Mouse (Mus musculus) embryo, embryonic 11.5 days (tissue): Measurements from ENCODE around the gene Calhm1.
A peak's percentile ranks its signal among the peaks of the same experiment; 100 is the strongest.

Experiments used
- DNase-seq: peaks from one replicate; pipeline ENCODE4 v3.0.0-alpha.2; 2012; ENCODE audit warnings: low read depth, low spot score

Gene Calhm1

GRCm38 (mm10) chr19:47144154-47144553 lies at the start of gene Calhm1:
Calhm1 (minus strand) TSS chr19:47144254.
- no peak for DNase-seq

GRCm38 (mm10) chr19:47192158-47192557 lies 48.1 kb upstream of the Calhm1 start:
- DNase-seq = no peak

- DNase-seq = no peak
These were observed 44.6 kb upstream of the Calhm1 start for GRCm38 (mm10) chr19:47188515-47189128.

- no peak for DNase-seq
These were observed 42.6 kb upstream of the Calhm1 start for GRCm38 (mm10) chr19:47186514-47187275.

- no peak for DNase-seq
These were observed 40.7 kb upstream of the Calhm1 start for GRCm38 (mm10) chr19:47184736-47185135.

GRCm38 (mm10) chr19:47184221-47184620 lies 40.2 kb upstream of the Calhm1 start:
- no peak for DNase-seq

- no peak for DNase-seq
These were observed 36.0 kb upstream of the Calhm1 start for GRCm38 (mm10) chr19:47180011-47180410.

GRCm38 (mm10) chr19:47179272-47179809 lies 35.3 kb upstream of the Calhm1 start:
- DNase-seq = no peak

GRCm38 (mm10) chr19:47178431-47179271 lies 34.6 kb upstream of the Calhm1 start, which contains the start of gene Neurl1a:
Neurl1a (plus strand) TSS chr19:47178820.
- peak; percentile 51 for DNase-seq

- no peak for DNase-seq
These were observed 33.9 kb upstream of the Calhm1 start for GRCm38 (mm10) chr19:47178001-47178400.

GRCm38 (mm10) chr19:47176916-47177505 lies 33.0 kb upstream of the Calhm1 start:
- DNase-seq = no peak

- no peak for DNase-seq
These were observed 31.4 kb upstream of the Calhm1 start for GRCm38 (mm10) chr19:47175472-47175871.

- DNase-seq = no peak
These were observed 30.5 kb upstream of the Calhm1 start for GRCm38 (mm10) chr19:47174515-47174914.

GRCm38 (mm10) chr19:47168793-47169412 lies 24.8 kb upstream of the Calhm1 start:
- DNase-seq = peak; percentile 66

- peak; percentile 60 for DNase-seq
These were observed 24.2 kb upstream of the Calhm1 start for GRCm38 (mm10) chr19:47168223-47168622.

- DNase-seq = no peak
These were observed 23.7 kb upstream of the Calhm1 start for GRCm38 (mm10) chr19:47167617-47168214.

- no peak for DNase-seq
These were observed 22.7 kb upstream of the Calhm1 start for GRCm38 (mm10) chr19:47166758-47167157.

- DNase-seq = no peak
These were observed 19.2 kb upstream of the Calhm1 start for GRCm38 (mm10) chr19:47163176-47163744.

- DNase-seq = no peak
These were observed 17.6 kb upstream of the Calhm1 start for GRCm38 (mm10) chr19:47161669-47162068.

- DNase-seq = no peak
These were observed 13.6 kb upstream of the Calhm1 start, which contains the start of gene Calhm3 for GRCm38 (mm10) chr19:47157664-47158063. Calhm3 (minus strand) TSS chr19:47157764.
